ENCODE assay signal across 16 mouse cellular contexts in genomic region chr1:72936681-72937465, GRCm38 (mm10).
A peak's percentile ranks its signal among the peaks of the same experiment; 100 is the strongest.
DNase-seq lines count a peak whose midpoint lies in the region; ATAC-seq and TF ChIP-seq lines count a peak whose summit lies in the region.
"Had no signal": no experiment of that assay in that cellular context is flagged by ENCODE, and none has a peak within 500 bp of the region (broad histone marks: within the 10 kb centered on the region; RNA-seq: fewer than 3 reads in every experiment).

No protein-coding gene starts in this region.

- TF ChIP-seq POLR2A in heart, adult 2 months (IDR thresholded peaks at IDR 0.05; ENCODE audit: insufficient read depth, low read depth, low read length): no peak

- H3K4me3 ChIP-seq in kidney, embryonic 15.5 days (replicated peaks): no peak overlapping the region
- no peak overlapping the region for H3K4me3 ChIP-seq in heart, adult 2 months
- H3K4me3 ChIP-seq: embryonic facial prominence, embryonic 10.5 days; hindbrain, embryonic 15.5 days; liver, embryonic 15.5 days; midbrain, embryonic 15.5 days had no signal

- ATAC-seq in kidney, embryonic 15.5 days (replicated peaks; ENCODE audit: low FRiP score): no peak
- ATAC-seq: CD4-positive, CD25-positive, alpha-beta regulatory T cell, adult 4 months; midbrain, embryonic 15.5 days had no signal

- DNase-seq in kidney, adult 11 months: peak; percentile 49
- peak; percentile 23 for DNase-seq in MN1 (ENCODE audit: low spot score)
- DNase-seq in heart, adult 2 months: peak in 1 of 2 experiments; percentile 55
- DNase-seq in kidney, adult 9 months: peak; percentile 49
- DNase-seq in thymus, postnatal 10 days (ENCODE audit: low spot score in 2 of 2): no peak
- DNase-seq in spleen, postnatal 10 days (ENCODE audit: low spot score in 2 of 2): no peak
- DNase-seq: cerebellum, adult 8-10 months; lung, postnatal 4 days; right cerebral cortex, postnatal 14 days; thymus, postnatal 36 days had no signal

- no peaks in the 10 kb centered on the region for H3K4me1 ChIP-seq in kidney, embryonic 15.5 days
- peaks cover 1% of the 10 kb centered on the region; the same call in 1 of the 2 replicates for H3K4me1 ChIP-seq in heart, adult 2 months (ENCODE audit: control insufficient read depth, insufficient read depth, low read length)
- H3K4me1 ChIP-seq: hindbrain, embryonic 15.5 days; liver, embryonic 15.5 days; midbrain, embryonic 15.5 days had no signal

- no peak overlapping the region for H3K4me2 ChIP-seq in kidney, embryonic 15.5 days
- H3K4me2 ChIP-seq: hindbrain, embryonic 15.5 days; liver, embryonic 15.5 days; midbrain, embryonic 15.5 days had no signal

- TF ChIP-seq EP300 in heart, adult 2 months (IDR thresholded peaks at IDR 0.05; ENCODE audit: insufficient read depth, low read depth, low read length): peak; percentile 74; the same call in 1 of the 2 replicates

- H3K9ac ChIP-seq in kidney, embryonic 15.5 days: no peak overlapping the region
- H3K9ac ChIP-seq in heart, adult 2 months (ENCODE audit: low read depth, low read length): no peak overlapping the region
- H3K9ac ChIP-seq: hindbrain, embryonic 15.5 days; liver, embryonic 15.5 days; midbrain, embryonic 15.5 days had no signal

- H3K36me3 ChIP-seq in kidney, embryonic 15.5 days: no peaks in the 10 kb centered on the region
- H3K36me3 ChIP-seq in heart, adult 2 months (ENCODE audit: control insufficient read depth, insufficient read depth, low read length): no peaks in the 10 kb centered on the region
- H3K36me3 ChIP-seq: embryonic facial prominence, embryonic 10.5 days; hindbrain, embryonic 15.5 days; liver, embryonic 15.5 days; midbrain, embryonic 15.5 days had no signal

- H3K79me2 ChIP-seq in heart, adult 2 months (replicated peaks; ENCODE audit: control insufficient read depth, insufficient read depth, low read length): no peaks in the 10 kb centered on the region

- 87% methylated on average over 5 of the region's 5 CpGs for WGBS in kidney, embryonic 15.5 days
- 45% methylated on average over 5 of the region's 5 CpGs for WGBS in heart, adult 2 months

- H3K27me3 ChIP-seq in kidney, embryonic 15.5 days: no peaks in the 10 kb centered on the region
- no peaks in the 10 kb centered on the region for H3K27me3 ChIP-seq in heart, adult 2 months (ENCODE audit: control insufficient read depth, insufficient read depth, low read length)
- H3K27me3 ChIP-seq: hindbrain, embryonic 15.5 days; liver, embryonic 15.5 days; midbrain, embryonic 15.5 days had no signal

- intact Hi-C loops in heart, adult 2 months (cut with DNase I): no loop called here

- H3K9me3 ChIP-seq in kidney, embryonic 15.5 days (replicated peaks): no peaks in the 10 kb centered on the region
- H3K9me3 ChIP-seq: embryonic facial prominence, embryonic 10.5 days; hindbrain, embryonic 15.5 days; liver, embryonic 15.5 days; midbrain, embryonic 15.5 days had no signal

- no peak for TF ChIP-seq CTCF in heart, adult 2 months (IDR thresholded peaks at IDR 0.05)

- H3K27ac ChIP-seq in kidney, embryonic 15.5 days: no peak overlapping the region
- H3K27ac ChIP-seq in heart, adult 2 months: peak overlapping the region; percentile 84
- H3K27ac ChIP-seq: embryonic facial prominence, embryonic 10.5 days; hindbrain, embryonic 15.5 days; liver, embryonic 15.5 days; midbrain, embryonic 15.5 days had no signal

Comparison
In these comparisons a context has a peak if more than half of its experiments do, and no peak if none do; other contexts are left out.
1. DNase-seq: peak in kidney, adult 11 months (single experiment), MN1 (single experiment) and kidney, adult 9 months (single experiment); none in thymus, postnatal 10 days (0 of 2) and spleen, postnatal 10 days (0 of 2).